Mouse (Mus musculus) E14TG2a.4 (cell line): Measurements from ENCODE around the gene Ribc2.

Experiments
- CTCF ChIP-seq: conservative IDR thresholded peaks from 2 replicates; pipeline ENCODE4 v1.5.1; 2014; ENCODE audit warnings: low read length
- NANOG ChIP-seq: IDR thresholded peaks from 2 replicates; pipeline ENCODE4 v1.6.1; 2014; ENCODE audit warnings: borderline replicate concordance, low read length, mixed read lengths
- POU5F1 ChIP-seq: IDR thresholded peaks from 2 replicates; pipeline ENCODE4 v1.6.1; 2014; ENCODE audit warnings: low read length, borderline replicate concordance

DNA sequence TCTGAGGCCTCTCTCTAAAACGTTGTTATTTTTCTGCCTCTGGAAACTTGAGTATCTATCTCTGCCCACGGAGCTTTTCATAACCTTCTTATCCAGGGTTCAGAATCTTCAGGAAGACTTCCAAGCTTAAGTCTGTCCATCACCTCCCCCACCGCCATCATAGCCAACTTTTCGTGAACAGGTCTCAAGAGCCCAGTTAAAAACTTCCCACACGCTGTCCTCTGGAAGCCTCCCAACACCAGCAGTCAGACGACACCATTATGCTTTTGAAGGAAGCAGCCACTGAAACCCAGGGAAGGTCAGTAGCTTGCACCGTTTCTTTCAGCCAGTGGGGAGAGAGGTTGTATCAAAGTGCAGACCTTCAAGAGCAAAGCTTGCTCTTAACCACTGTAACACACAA is 55.0 kb downstream of the Ribc2 start:
- TF ChIP-seq CTCF, result no peak
- no peak for TF ChIP-seq POU5F1
- no peak for TF ChIP-seq NANOG
